Mouse (Mus musculus): ENCODE data around the gene Myl4. TPM values are rescaled to one million over a fixed set of nuclear protein-coding genes. Genes with fewer than 3 reads are reported as not detected.

Myl4 gene
- polyA plus RNA-seq, 1 experiment from 2014 or later = 0.84 TPM

DNA sequence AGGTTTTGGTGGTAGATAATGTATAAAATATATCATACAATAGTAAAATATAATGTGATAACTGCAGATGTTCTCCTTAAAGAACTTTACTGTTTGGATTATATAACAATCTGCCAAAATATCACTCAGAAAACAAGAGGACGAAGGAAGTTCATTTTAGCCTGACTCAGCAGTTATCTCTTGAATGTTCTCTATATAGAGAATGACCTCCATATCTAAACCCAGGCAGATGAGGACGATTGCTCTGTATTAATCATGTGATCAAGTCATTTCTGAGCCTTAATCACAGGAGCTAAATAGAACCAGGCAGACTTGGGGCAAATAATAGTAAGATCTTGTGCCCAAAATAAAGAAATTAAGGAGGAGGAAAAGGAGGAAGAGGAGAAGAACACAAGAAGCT is 6.0 kb upstream of the Myl4 start:
- Histone ChIP-seq H3K4me2 (ENCODE audit: low read depth, low read length, severe bottlenecking) (no peak overlapping the region), H3K4me1 (replicated peaks; ENCODE audit: control insufficient read depth, insufficient read depth, low read length) (no peaks in the 10 kb centered on the region; the same call in 1 of the 2 replicates), H3K9me3 (ENCODE audit: control insufficient read depth, low read length) (no peaks in the 10 kb centered on the region), H3K27me3 (ENCODE audit: control insufficient read depth, insufficient read depth, low read length) (no peaks in the 10 kb centered on the region), H3K27ac (ENCODE audit: low read depth, low read length) (no peak overlapping the region), H3K4me3 (ENCODE audit: low read depth, low read length) (no peak overlapping the region), H3K36me3 (ENCODE audit: control insufficient read depth, insufficient read depth, low read length) (no peaks in the 10 kb centered on the region), H3K9ac (ENCODE audit: low read length) (no peak overlapping the region)
- WGBS = 91% methylated on average over 2 of the region's 2 CpGs
- DNase-seq (ENCODE audit: low spot score) (no peak), ATAC-seq (replicated peaks; ENCODE audit: low FRiP score) (no peak)

DNA sequence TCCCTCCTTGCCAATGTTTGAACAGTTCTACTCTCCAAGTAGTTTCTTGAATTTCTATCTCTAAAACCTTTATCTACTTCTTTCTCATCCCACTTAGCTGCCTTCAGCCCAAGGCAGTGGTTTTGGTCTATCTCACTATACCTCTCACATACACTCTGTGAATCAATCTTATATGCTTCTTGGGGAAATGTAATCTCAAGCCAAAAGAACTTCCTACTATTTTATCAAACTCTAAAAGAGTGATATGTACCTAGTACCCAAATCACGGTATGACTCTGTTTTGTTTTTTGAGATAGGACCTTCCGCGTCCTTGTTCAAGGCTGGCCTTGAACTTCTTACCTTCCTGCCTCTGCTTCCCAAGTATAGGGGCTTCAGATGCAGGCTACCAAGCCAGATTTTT is 3.0 kb upstream of the Myl4 start:
- H3K9ac ChIP-seq (ENCODE audit: low read length) = no peak overlapping the region
- no peaks in the 10 kb centered on the region; the same call in 1 of the 2 replicates for H3K4me1 ChIP-seq (replicated peaks; ENCODE audit: control insufficient read depth, insufficient read depth, low read length)
- ATAC-seq (replicated peaks; ENCODE audit: low FRiP score) = no peak
- H3K27me3 ChIP-seq (ENCODE audit: control insufficient read depth, insufficient read depth, low read length) = no peaks in the 10 kb centered on the region
- H3K4me3 ChIP-seq (ENCODE audit: low read depth, low read length) = no peak overlapping the region
- 96% methylated on average over 3 of the region's 3 CpGs for WGBS
- no peak overlapping the region for H3K4me2 ChIP-seq (ENCODE audit: low read depth, low read length, severe bottlenecking)
- no peak for DNase-seq (ENCODE audit: low spot score)
- no peak overlapping the region for H3K27ac ChIP-seq (ENCODE audit: low read depth, low read length)
- no peaks in the 10 kb centered on the region for H3K9me3 ChIP-seq (ENCODE audit: control insufficient read depth, low read length)
- H3K36me3 ChIP-seq (ENCODE audit: control insufficient read depth, insufficient read depth, low read length) = no peaks in the 10 kb centered on the region

DNA sequence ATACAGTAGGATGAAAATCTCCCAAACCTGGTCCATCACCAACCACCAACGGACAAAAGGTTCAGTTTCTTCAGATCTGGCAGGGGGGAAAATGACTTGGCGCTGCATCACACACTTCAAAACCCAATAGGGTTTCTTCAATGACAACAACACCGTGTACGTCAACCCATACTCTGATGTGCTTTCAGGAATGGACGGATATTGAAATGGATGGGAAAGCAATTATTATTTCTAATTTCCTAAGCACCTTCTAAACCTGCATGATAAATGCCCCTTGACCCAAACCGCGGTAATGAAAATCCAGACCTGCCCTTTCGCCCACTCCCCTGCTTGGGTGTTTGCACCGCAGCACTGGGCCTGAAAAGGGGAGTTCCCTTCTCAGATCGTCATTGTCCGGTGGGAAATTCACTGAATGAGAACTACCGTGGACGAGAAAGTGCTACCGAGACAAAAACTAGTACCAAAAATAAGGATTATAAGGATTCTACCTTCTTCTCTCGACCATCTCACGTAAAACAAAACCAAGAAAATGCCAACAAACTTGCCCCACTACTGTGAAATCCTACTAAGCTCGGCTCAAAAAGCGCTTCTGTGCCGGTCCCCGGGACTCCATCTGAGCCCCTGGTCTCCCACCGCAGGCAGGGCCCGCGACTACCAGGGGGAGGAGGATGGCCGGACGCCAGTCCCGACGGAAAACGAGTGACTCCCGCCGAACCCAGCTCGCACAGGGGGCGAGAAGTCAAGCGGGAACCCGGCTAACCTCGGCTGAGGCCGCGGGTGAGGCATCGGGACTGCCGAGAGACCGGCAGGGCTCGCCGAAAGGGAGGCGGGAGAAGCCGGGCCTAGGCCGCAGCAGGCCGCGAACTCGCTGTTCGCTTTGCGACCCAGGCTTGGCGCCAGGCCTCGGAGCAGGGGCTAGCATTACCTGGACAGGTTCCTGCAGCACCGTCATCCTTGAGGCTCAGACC is 741 bp upstream of the Myl4 start:
- ATAC-seq (replicated peaks; ENCODE audit: low FRiP score) (peak; percentile 49), DNase-seq (ENCODE audit: low spot score) (peak; percentile 52)
- no peaks in the 10 kb centered on the region for H3K9me3 ChIP-seq (ENCODE audit: control insufficient read depth, low read length)
- H3K27ac ChIP-seq (ENCODE audit: low read depth, low read length) = peak overlapping the region; percentile 54; the same call in 1 of the 2 replicates
- H3K4me3 ChIP-seq (ENCODE audit: low read depth, low read length) = peak overlapping the region; percentile 95
- H3K4me2 ChIP-seq (ENCODE audit: low read depth, low read length, severe bottlenecking) = peak overlapping the region; percentile 80
- no peaks in the 10 kb centered on the region; the same call in 1 of the 2 replicates for H3K4me1 ChIP-seq (replicated peaks; ENCODE audit: control insufficient read depth, insufficient read depth, low read length)
- peak overlapping the region; percentile 99 for H3K9ac ChIP-seq (ENCODE audit: low read length)
- H3K27me3 ChIP-seq (ENCODE audit: control insufficient read depth, insufficient read depth, low read length) = no peaks in the 10 kb centered on the region
- under 1% methylated on average over 53 of the region's 53 CpGs for WGBS
- H3K36me3 ChIP-seq (ENCODE audit: control insufficient read depth, insufficient read depth, low read length) = no peaks in the 10 kb centered on the region

DNA sequence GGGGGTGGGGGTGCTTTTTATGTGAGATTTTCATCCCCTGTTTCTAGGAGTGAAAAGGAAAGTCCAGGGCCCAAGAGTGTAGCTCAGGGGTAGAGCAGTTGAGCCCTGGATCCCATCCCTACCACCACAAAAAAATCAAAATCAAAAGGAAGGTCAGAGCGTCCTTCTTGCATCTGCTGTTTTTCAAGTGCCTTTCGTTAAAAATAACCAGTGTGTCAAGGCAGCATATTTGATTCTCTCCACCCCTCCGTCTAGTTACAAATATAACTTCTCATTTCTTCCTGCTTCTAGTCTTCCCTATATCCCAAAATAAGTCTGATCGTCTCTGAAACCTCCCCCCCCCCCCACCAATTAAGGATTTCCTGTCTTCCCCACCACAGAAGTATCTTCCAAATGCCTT is 7.6 kb downstream of the Myl4 start:
- Histone ChIP-seq H3K4me1 (replicated peaks; ENCODE audit: control insufficient read depth, insufficient read depth, low read length) (no peaks in the 10 kb centered on the region), H3K4me2 (ENCODE audit: low read depth, low read length, severe bottlenecking) (no peak overlapping the region)

DNA sequence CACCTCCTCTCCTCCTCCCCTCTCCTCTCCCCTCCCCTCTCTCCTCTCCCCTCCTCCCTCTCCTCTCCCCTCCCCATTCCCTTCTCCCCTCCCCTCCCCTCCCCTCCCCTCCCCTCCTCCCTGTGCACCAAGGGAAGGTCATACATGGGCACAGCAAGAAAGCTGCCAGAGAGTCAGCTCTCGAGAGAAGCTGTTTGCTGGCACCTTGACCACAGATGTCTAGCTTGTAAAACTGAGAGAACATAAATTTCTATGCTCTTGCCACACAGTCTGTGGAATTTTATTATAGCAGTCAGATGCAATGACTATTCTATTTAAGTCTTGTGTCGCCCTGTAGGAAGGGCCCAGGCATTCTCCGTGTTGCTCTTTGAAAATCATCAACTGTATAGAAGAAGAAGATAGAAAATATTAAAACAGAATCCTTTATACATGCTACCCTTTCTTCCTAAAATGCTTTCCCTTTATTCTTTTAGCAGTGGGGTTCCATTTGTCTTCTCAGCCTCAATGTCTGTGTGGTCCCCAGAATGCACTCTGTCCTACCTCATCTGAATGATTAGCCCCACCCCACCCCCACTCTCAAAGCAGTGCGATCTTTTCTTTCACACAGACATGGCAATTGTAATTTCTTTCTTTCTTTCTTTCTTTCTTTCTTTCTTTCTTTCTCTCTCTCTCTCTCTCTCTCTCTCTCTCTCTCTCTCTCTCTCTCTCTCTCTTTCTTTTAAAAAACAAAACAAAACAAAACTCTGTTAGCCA is 8.4 kb downstream of the Myl4 start:
- no peak overlapping the region for H3K4me3 ChIP-seq (ENCODE audit: low read depth, low read length)
- DNase-seq (ENCODE audit: low spot score) (no peak), ATAC-seq (replicated peaks; ENCODE audit: low FRiP score) (no peak)
- WGBS = 46% methylated on average over 4 of the region's 4 CpGs
- no peaks in the 10 kb centered on the region for H3K27me3 ChIP-seq (ENCODE audit: control insufficient read depth, insufficient read depth, low read length)
- no peak overlapping the region for H3K27ac ChIP-seq (ENCODE audit: low read depth, low read length)
- no peaks in the 10 kb centered on the region for H3K4me1 ChIP-seq (replicated peaks; ENCODE audit: control insufficient read depth, insufficient read depth, low read length)
- H3K9ac ChIP-seq (ENCODE audit: low read length) = no peak overlapping the region
- no peaks in the 10 kb centered on the region for H3K9me3 ChIP-seq (ENCODE audit: control insufficient read depth, low read length)
- no peak overlapping the region for H3K4me2 ChIP-seq (ENCODE audit: low read depth, low read length, severe bottlenecking)
- H3K36me3 ChIP-seq (ENCODE audit: control insufficient read depth, insufficient read depth, low read length) = no peaks in the 10 kb centered on the region

More for the DNA sequence above, 7.6 kb downstream of the Myl4 start:
- no peak overlapping the region for H3K27ac ChIP-seq (ENCODE audit: low read depth, low read length)
- no peaks in the 10 kb centered on the region for H3K9me3 ChIP-seq (ENCODE audit: control insufficient read depth, low read length)
- no peak for DNase-seq (ENCODE audit: low spot score)
- ATAC-seq (replicated peaks; ENCODE audit: low FRiP score) = no peak
- H3K9ac ChIP-seq (ENCODE audit: low read length) = no peak overlapping the region
- no peaks in the 10 kb centered on the region for H3K36me3 ChIP-seq (ENCODE audit: control insufficient read depth, insufficient read depth, low read length)
- no peak overlapping the region for H3K4me3 ChIP-seq (ENCODE audit: low read depth, low read length)
- WGBS = 87% methylated on average over 4 of the region's 4 CpGs
- H3K27me3 ChIP-seq (ENCODE audit: control insufficient read depth, insufficient read depth, low read length) = no peaks in the 10 kb centered on the region

DNA sequence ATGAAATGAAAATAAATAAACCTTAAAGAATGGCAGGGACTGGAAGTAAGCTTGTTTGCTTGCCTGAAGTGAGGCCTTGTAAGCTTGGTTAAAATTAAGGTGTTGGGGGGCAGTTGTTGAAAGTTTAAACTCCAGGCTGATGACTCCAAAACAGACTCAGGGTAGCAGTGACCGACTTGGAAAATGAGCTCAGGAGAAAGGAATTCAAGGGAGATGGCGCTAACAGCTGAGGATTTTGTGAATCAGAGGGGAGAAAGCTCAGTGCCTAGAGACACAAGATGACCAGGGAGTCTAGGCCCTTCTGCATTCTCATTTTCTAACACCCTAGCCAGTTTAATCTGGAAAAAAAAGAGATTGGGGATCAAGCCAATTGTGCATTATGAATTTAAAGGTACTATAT is 10.5 kb downstream of the Myl4 start:
- no peaks in the 10 kb centered on the region for H3K9me3 ChIP-seq (ENCODE audit: control insufficient read depth, low read length)
- no peaks in the 10 kb centered on the region for H3K4me1 ChIP-seq (replicated peaks; ENCODE audit: control insufficient read depth, insufficient read depth, low read length)
- H3K27me3 ChIP-seq (ENCODE audit: control insufficient read depth, insufficient read depth, low read length) = no peaks in the 10 kb centered on the region
- ATAC-seq (replicated peaks; ENCODE audit: low FRiP score) = no peak
- H3K36me3 ChIP-seq (ENCODE audit: control insufficient read depth, insufficient read depth, low read length) = no peaks in the 10 kb centered on the region
- DNase-seq (ENCODE audit: low spot score) = no peak
- no peak overlapping the region for H3K27ac ChIP-seq (ENCODE audit: low read depth, low read length)
- H3K4me3 ChIP-seq (ENCODE audit: low read depth, low read length) = no peak overlapping the region
- 71% methylated on average over 2 of the region's 2 CpGs for WGBS
- H3K4me2 ChIP-seq (ENCODE audit: low read depth, low read length, severe bottlenecking) = no peak overlapping the region
- no peak overlapping the region for H3K9ac ChIP-seq (ENCODE audit: low read length)

DNA sequence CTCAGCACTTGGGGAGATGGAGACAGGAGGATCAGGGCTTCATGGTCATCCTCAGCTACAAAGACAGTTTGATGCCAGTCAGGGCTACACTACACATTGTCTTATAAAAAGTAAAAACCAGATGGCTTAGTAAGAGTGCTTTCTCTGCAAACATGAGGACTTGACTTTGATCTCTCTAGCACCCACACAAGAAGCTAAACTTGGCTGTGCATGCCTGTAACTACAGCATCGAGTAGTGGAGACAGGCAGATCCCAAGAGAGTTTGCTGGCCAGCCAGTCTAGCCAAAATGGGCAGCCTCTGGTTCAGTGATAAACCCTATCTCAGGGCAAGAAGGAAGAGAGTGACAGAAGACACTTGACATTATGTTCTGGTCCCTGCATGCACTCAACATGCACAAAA is 13.0 kb downstream of the Myl4 start:
- Histone ChIP-seq H3K27ac (ENCODE audit: low read depth, low read length) (no peak overlapping the region), H3K4me2 (ENCODE audit: low read depth, low read length, severe bottlenecking) (no peak overlapping the region), H3K9ac (ENCODE audit: low read length) (no peak overlapping the region), H3K4me3 (ENCODE audit: low read depth, low read length) (no peak overlapping the region), H3K27me3 (ENCODE audit: control insufficient read depth, insufficient read depth, low read length) (no peaks in the 10 kb centered on the region), H3K9me3 (ENCODE audit: control insufficient read depth, low read length) (no peaks in the 10 kb centered on the region), H3K36me3 (ENCODE audit: control insufficient read depth, insufficient read depth, low read length) (no peaks in the 10 kb centered on the region), H3K4me1 (replicated peaks; ENCODE audit: control insufficient read depth, insufficient read depth, low read length) (no peaks in the 10 kb centered on the region)
- ATAC-seq (replicated peaks; ENCODE audit: low FRiP score) (no peak), DNase-seq (ENCODE audit: low spot score) (no peak)
- 87% methylated on average over 1 of the region's 1 CpGs for WGBS

DNA sequence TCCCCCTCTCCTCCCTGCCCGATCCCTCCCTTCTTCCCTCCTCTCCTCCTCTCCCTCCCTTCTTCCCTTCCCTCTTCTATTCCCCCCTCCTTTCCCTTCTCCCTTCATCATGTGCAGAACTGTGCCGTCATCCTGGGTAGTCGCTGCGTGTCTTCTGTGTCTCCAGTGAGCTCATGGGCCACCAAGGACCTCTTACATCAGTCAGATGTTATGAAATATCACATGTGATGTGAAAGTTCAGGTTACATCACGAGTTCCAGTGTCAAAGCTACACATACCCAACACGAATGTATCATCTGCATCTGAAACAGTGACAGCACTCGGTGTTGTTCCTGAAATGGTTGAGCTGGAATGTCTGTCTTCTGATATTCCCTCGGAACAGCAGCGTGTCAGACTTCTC is 14.7 kb downstream of the Myl4 start:
- H3K9ac ChIP-seq (ENCODE audit: low read length) = no peak overlapping the region
- no peak overlapping the region for H3K27ac ChIP-seq (ENCODE audit: low read depth, low read length)
- H3K9me3 ChIP-seq (ENCODE audit: control insufficient read depth, low read length) = no peaks in the 10 kb centered on the region
- 85% methylated on average over 9 of the region's 9 CpGs for WGBS
- H3K36me3 ChIP-seq (ENCODE audit: control insufficient read depth, insufficient read depth, low read length) = no peaks in the 10 kb centered on the region
- H3K4me2 ChIP-seq (ENCODE audit: low read depth, low read length, severe bottlenecking) = no peak overlapping the region
- no peak for DNase-seq (ENCODE audit: low spot score)
- H3K27me3 ChIP-seq (ENCODE audit: control insufficient read depth, insufficient read depth, low read length) = no peaks in the 10 kb centered on the region
- no peak overlapping the region for H3K4me3 ChIP-seq (ENCODE audit: low read depth, low read length)
- ATAC-seq (replicated peaks; ENCODE audit: low FRiP score) = no peak
- no peaks in the 10 kb centered on the region for H3K4me1 ChIP-seq (replicated peaks; ENCODE audit: control insufficient read depth, insufficient read depth, low read length)

Data from forebrain, embryonic 11.5 days (tissue).